Mouse (Mus musculus) mouse trophoblast stem cell (cell line): ENCODE data around the gene P2ry12.

Experiments
- in situ Hi-C, 2 experiments: fragments of 300-500 bp; cut with MseI, MboI; formaldehyde crosslinking; loops; 2 replicates in 1 of 2; 3 replicates in 1 of 2; pipeline ENCODE4 v1.15.1; 2025

P2ry12 gene

DNA sequence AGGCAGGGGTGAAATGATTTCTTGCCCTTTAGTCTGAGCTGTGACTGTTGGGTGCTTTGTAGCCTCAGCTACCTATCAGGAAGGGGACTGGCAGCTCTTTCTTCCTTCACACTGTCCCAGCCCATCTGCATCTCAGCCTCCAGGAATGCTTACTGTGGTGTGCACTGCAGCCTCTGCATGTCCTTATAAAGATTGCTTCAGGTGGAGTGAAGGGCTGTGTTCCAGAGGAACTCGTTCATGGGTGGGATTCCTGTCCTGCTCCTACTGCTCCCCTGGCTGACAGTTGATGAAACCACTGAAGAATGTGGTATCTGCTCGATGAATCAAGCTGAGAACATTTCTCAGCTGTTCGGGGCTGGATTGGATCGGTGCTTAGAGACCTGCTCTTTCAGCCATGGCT, 75.3 kb downstream of the P2ry12 start:
- in situ Hi-C loops, result no loop called here

GRCm38 (mm10) chr3:59185662-59186061, 77.0 kb downstream of the P2ry12 start:
- in situ Hi-C loops, result no loop called here

- in situ Hi-C loops, result no loop called here
These were observed 80.5 kb downstream of the P2ry12 start for GRCm38 (mm10) chr3:59182129-59182528.

GRCm38 (mm10) chr3:59181134-59181533, 81.5 kb downstream of the P2ry12 start:
- in situ Hi-C loops, result no loop called here

DNA sequence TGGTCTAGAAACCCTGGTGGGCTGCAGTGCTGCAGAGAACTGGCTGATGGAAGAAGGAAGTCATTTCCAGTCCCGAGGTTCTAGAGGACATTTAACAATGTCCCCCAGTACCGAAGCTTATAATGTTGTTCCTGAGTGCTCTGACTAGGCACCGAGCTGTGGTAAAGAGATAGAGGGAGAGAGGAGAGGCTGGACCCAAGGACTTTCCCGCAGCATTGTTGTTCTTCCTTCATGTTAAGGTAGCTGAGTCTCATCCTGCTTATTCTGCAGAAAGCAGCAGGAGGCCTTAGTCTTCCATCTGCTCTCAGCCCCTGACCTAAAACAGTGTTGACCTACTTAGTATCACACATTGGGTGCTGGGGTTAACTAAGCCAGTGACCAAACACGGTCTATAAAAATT, 85.8 kb downstream of the P2ry12 start:
- in situ Hi-C loops, result no loop called here

DNA sequence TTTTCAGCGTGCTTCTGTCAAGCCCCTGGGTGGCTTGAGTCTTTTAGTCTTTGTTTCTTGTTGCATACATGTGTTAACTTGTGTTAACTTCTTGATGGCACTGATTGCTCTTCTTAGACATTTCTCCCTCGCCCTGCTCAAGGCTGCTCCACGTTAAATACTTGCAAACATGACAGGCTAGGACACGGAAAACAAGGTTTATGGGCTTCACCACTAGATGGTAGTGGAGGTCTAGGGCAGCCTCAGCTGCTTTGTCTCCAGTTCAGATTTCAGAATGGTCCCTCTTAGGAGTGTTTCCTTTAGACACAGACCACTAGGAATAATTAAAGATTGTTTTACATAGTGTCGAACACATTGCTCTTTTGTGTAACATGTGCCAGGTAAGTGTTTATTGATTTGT, 87.4 kb downstream of the P2ry12 start:
- in situ Hi-C loops, result no loop called here

- in situ Hi-C loops, result no loop called here
These were observed 88.1 kb downstream of the P2ry12 start for GRCm38 (mm10) chr3:59174426-59175154.

DNA sequence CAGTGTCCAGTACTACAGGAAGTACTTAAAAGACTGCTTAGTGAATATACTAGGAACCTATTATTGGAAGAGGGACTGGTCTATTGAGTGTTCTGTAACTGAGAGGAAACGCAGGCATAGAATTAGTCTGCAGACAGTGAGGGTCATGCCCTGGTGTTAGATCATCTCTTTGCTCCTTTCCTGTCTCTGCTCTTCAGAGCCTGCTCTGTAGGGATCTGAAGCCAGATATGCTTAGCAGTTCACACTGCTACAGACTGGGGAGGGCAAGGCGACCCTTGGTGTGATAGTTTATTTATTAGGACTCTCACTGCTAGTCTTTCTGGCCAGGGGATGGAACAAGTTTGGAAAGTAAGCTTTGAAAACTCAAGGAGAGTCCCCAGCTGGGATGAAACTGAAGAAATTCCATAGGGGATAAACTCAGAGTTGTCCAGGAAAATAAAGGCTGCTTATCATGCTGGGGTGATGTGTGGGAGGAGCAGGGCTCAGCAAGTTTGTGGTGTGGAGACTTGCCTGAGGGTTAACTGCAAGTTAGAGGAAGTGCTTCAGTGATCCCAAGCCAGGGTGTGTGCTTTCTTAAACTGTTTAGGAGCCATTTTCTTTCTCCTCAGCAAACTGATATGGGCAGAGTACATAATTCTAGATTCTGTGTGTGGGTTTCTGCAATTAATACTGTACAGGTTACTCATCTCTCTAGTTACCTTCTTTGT, 92.6 kb downstream of the P2ry12 start:
- in situ Hi-C loops, result no loop called here

GRCm38 (mm10) chr3:59169215-59169614, 93.5 kb downstream of the P2ry12 start:
- in situ Hi-C loops, result no loop called here

GRCm38 (mm10) chr3:59168476-59168875, 94.2 kb downstream of the P2ry12 start:
- in situ Hi-C loops, result no loop called here

- in situ Hi-C loops, result no loop called here
These were observed 95.1 kb downstream of the P2ry12 start for GRCm38 (mm10) chr3:59167417-59168054.
